Mouse (Mus musculus) kidney, adult 2 months (tissue): ENCODE measurements around the gene Nploc4.

Experiments used
- CTCF ChIP-seq: fragments of 200-500 bp; conservative IDR thresholded peaks from 2 replicates; pipeline ENCODE4 v1.5.1; 2011; ENCODE audit warnings: low read depth, mild to moderate bottlenecking, control low read depth, low read length, moderate library complexity, mixed read lengths; ENCODE audit not compliant: insufficient read depth, insufficient read length
- POLR2A ChIP-seq: fragments of 200-500 bp; IDR thresholded peaks from one replicate; pipeline ENCODE4 v1.6.1; 2011; ENCODE audit warnings: low read depth, low read length, control low read depth

DNA sequence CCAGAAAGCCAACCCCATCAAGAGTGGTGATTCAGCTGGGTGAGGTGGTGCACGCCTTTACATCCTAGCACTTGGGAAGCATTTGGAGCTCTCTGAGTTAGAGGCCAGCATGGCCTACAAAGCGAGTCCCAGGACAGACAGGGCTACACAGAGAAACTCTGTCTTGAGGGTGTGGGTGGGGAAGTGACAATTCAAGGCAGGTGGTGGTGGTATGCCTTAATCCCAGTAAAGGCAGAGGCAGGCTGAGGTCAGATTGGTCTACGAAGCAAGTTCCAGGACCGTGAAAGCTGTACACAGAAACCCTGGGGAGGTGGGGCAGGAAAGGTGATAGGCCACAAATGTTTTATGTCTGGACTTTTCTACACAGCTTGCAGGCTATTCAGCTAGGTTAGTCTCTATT, 17.5 kb upstream of the Nploc4 start:
- no peak for TF ChIP-seq CTCF
- TF ChIP-seq POLR2A: no peak
